Mouse (Mus musculus): ENCODE results near the gene Rora. TPM values are rescaled to one million over a fixed set of nuclear protein-coding genes. Genes with fewer than 3 reads are reported as not detected.

The Rora gene
- polyA plus RNA-seq, 1 experiment from 2014 or later, result 4.4 TPM

DNA sequence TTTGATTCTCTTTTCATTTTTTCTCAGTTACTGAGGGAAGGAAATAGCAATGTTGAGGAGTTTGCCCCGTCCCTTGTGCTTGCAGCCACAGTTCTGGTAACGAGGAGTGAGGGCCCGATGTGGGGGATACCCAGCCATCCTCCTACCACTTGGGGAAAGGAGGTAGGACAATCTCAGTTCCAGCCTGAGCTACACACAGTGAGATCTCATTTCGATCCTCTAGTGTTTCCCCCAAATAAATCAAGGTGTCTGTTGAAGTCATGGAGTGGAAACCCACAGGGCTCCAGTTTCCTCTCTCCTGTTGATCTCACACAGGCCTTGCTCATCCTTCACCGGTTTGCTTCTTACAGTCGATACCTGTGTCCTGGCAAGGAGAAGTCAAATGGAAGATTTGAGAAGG is 458.0 kb downstream of the Rora start:
- no peak for ATAC-seq (replicated peaks; ENCODE audit: low FRiP score, low TSS enrichment, low read depth)
- 73% methylated on average over 6 of the region's 6 CpGs for WGBS

DNA sequence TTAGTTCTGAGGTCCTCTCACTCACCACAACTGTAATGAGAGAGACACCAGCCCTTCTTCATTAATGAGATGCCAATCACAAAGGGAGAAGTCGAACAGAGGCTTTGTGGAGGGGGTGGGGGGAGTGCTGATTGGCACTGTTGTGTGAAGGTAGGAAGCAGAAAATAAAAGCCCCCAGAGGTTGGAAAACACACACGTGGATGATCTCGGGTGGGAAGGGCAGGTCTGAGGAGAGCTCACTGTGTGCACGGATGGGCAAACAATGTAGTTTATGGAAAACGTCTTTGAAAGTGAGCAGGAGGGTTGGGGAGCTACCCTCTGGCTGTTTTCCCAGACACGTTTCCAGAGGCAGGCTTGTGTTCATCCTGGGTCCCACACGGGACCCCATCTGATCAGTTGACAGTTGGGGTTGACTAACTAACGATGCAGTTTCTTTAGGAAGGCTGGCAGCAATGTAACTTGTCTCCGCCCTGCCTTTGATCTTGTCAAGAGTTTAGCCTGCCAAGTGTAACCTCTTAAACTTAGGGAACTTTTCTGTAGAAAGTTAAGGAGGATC is 460.9 kb downstream of the Rora start:
- H3K4me3 ChIP-seq (ENCODE audit: low read depth, low read length), result no peak overlapping the region
- ATAC-seq (replicated peaks; ENCODE audit: low FRiP score, low TSS enrichment, low read depth), result no peak
- no peaks in the 10 kb centered on the region for H3K9me3 ChIP-seq (ENCODE audit: control insufficient read depth, low read length)
- DNase-seq (ENCODE audit: low spot score), result no peak
- WGBS, result 32% methylated on average over 9 of the region's 9 CpGs
- no peaks in the 10 kb centered on the region for H3K4me1 ChIP-seq (replicated peaks; ENCODE audit: control insufficient read depth, insufficient read depth, low read length)
- no peaks in the 10 kb centered on the region for H3K36me3 ChIP-seq (ENCODE audit: control insufficient read depth, insufficient read depth, low read length)
- no peak overlapping the region for H3K4me2 ChIP-seq (ENCODE audit: low read length)
- no peak overlapping the region for H3K9ac ChIP-seq (ENCODE audit: low read length)
- no peak overlapping the region for H3K27ac ChIP-seq (ENCODE audit: low read depth)
- no peaks in the 10 kb centered on the region for H3K27me3 ChIP-seq (replicated peaks; ENCODE audit: control insufficient read depth, insufficient read depth, low read length)

More for the DNA sequence above, 458.0 kb downstream of the Rora start:
- H3K4me1 ChIP-seq (replicated peaks; ENCODE audit: control insufficient read depth, insufficient read depth, low read length), result no peaks in the 10 kb centered on the region
- H3K27ac ChIP-seq (ENCODE audit: low read depth), result no peak overlapping the region
- no peaks in the 10 kb centered on the region for H3K36me3 ChIP-seq (ENCODE audit: control insufficient read depth, insufficient read depth, low read length)
- no peak for DNase-seq (ENCODE audit: low spot score)
- no peak overlapping the region for H3K4me3 ChIP-seq (ENCODE audit: low read depth, low read length)
- H3K9me3 ChIP-seq (ENCODE audit: control insufficient read depth, low read length), result no peaks in the 10 kb centered on the region
- H3K4me2 ChIP-seq (ENCODE audit: low read length), result no peak overlapping the region
- H3K27me3 ChIP-seq (replicated peaks; ENCODE audit: control insufficient read depth, insufficient read depth, low read length), result no peaks in the 10 kb centered on the region
- no peak overlapping the region for H3K9ac ChIP-seq (ENCODE audit: low read length)

DNA sequence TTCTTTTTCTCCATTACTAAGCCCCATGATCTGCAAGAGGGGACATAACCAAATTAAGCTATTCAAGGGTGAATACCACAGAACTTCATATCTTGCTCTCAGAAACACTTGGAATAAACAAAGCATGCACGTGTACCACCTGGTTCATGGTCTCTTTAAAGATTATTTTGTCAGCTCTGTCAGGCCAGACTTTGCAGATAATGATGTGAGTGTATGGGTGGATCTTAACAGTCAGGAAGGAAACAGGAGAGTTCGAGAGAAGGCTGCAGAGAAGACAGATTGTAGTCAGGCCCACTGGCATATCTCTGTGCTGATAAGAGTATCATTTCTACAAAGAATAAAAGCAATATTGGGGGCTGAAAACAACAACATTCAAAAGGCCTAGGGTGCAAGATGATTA is 463.2 kb downstream of the Rora start:
- no peak overlapping the region for H3K4me3 ChIP-seq (ENCODE audit: low read depth, low read length)
- no peak overlapping the region for H3K9ac ChIP-seq (ENCODE audit: low read length)
- DNase-seq (ENCODE audit: low spot score) (no peak), ATAC-seq (replicated peaks; ENCODE audit: low FRiP score, low TSS enrichment, low read depth) (no peak)
- no peaks in the 10 kb centered on the region for H3K9me3 ChIP-seq (ENCODE audit: control insufficient read depth, low read length)
- no peaks in the 10 kb centered on the region for H3K36me3 ChIP-seq (ENCODE audit: control insufficient read depth, insufficient read depth, low read length)
- H3K4me2 ChIP-seq (ENCODE audit: low read length), result no peak overlapping the region
- H3K27me3 ChIP-seq (replicated peaks; ENCODE audit: control insufficient read depth, insufficient read depth, low read length), result no peaks in the 10 kb centered on the region
- WGBS, result 30% methylated on average over 2 of the region's 2 CpGs
- no peaks in the 10 kb centered on the region for H3K4me1 ChIP-seq (replicated peaks; ENCODE audit: control insufficient read depth, insufficient read depth, low read length)
- no peak overlapping the region for H3K27ac ChIP-seq (ENCODE audit: low read depth)

DNA sequence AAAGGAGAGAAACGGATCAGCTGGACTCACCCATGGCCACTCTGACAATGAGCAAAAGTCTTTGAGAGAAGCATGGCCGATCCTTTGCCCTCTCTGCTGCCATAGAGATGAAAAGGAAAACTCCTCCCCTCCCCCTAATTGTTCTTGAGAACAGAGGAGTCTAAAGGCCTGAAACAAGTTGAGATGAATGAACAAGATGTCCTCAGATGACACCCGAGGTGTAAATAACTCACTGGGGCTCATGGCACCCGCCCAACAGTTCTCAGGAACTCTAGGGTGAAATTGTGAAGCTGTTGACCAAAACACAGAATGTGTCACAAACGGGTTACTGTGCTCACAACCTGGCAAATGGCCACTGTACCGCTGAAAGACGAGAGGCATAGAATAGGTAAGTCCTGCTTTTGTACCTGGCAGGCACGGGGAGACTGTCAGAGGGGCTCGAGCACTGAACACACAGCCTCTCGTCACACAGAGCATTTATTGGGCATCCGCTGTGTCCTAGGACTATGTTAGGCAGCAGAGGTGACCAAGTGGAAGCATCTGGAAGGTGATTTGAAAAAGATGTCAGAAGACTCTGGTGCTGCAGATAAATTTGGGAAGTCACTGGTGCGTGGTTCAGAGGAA is 467.6 kb downstream of the Rora start:
- no peaks in the 10 kb centered on the region for H3K9me3 ChIP-seq (ENCODE audit: control insufficient read depth, low read length)
- no peak overlapping the region for H3K4me3 ChIP-seq (ENCODE audit: low read depth, low read length)
- H3K9ac ChIP-seq (ENCODE audit: low read length), result no peak overlapping the region
- ATAC-seq (replicated peaks; ENCODE audit: low FRiP score, low TSS enrichment, low read depth) (no peak), DNase-seq (ENCODE audit: low spot score) (no peak)
- H3K27me3 ChIP-seq (replicated peaks; ENCODE audit: control insufficient read depth, insufficient read depth, low read length), result no peaks in the 10 kb centered on the region
- peaks cover 7% of the 10 kb centered on the region; the same call in 1 of the 2 replicates for H3K4me1 ChIP-seq (replicated peaks; ENCODE audit: control insufficient read depth, insufficient read depth, low read length)
- H3K4me2 ChIP-seq (ENCODE audit: low read length), result no peak overlapping the region
- 66% methylated on average over 12 of the region's 12 CpGs for WGBS
- no peaks in the 10 kb centered on the region for H3K36me3 ChIP-seq (ENCODE audit: control insufficient read depth, insufficient read depth, low read length)
- H3K27ac ChIP-seq (ENCODE audit: low read depth), result no peak overlapping the region

DNA sequence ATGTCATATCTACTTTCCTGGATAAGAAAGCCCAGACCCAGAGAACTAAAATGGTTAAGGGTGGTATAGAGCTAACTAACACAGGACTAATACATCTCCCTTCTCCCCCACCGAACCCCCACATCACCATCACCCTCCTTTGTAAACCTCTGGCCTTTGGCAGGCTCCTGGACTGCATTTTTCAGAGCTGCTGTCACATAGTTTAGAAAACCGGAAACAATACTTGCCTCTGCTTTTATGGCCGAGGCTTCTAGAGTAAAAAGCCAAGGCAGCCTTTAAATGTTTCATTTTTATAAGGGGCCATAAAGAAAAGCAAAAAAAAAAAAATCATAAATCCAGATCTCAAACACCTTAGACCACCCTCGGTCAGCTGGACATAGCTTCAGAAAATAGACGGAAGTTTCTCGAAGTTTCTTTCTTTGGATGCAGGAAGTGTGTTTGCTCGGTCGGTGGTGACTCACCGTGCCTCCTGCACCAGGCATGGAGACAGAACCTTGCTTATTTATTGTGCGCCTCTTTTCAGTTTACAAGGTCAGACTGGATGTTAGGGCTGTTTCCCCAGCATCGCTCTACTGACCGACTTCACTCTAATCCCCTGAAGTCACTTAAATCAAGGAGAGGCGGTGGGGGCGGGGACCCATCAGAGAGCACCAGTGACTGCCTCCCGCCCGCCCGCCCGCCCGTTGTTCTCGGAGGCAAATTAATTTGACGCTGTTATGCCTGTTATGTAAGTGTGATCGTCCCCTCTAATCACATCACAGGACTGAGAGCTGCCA is 471.6 kb downstream of the Rora start:
- H3K27me3 ChIP-seq (replicated peaks; ENCODE audit: control insufficient read depth, insufficient read depth, low read length), result no peaks in the 10 kb centered on the region
- H3K36me3 ChIP-seq (ENCODE audit: control insufficient read depth, insufficient read depth, low read length), result no peaks in the 10 kb centered on the region
- peak overlapping the region; percentile 29 for H3K4me3 ChIP-seq (ENCODE audit: low read depth, low read length)
- ATAC-seq (replicated peaks; ENCODE audit: low FRiP score, low TSS enrichment, low read depth) (peak; percentile 53), DNase-seq (ENCODE audit: low spot score) (peak; percentile 61)
- H3K4me2 ChIP-seq (ENCODE audit: low read length), result peak overlapping the region; percentile 61
- H3K9me3 ChIP-seq (ENCODE audit: control insufficient read depth, low read length), result no peaks in the 10 kb centered on the region
- 0 out of 2 replicates have a peak overlapping the region, but pooled peaks have one; percentile 10 for H3K9ac ChIP-seq (ENCODE audit: low read length)
- H3K27ac ChIP-seq (ENCODE audit: low read depth), result no peak overlapping the region
- 1% methylated on average over 22 of the region's 22 CpGs for WGBS
- peaks cover 7% of the 10 kb centered on the region; the same call in 1 of the 2 replicates for H3K4me1 ChIP-seq (replicated peaks; ENCODE audit: control insufficient read depth, insufficient read depth, low read length)

DNA sequence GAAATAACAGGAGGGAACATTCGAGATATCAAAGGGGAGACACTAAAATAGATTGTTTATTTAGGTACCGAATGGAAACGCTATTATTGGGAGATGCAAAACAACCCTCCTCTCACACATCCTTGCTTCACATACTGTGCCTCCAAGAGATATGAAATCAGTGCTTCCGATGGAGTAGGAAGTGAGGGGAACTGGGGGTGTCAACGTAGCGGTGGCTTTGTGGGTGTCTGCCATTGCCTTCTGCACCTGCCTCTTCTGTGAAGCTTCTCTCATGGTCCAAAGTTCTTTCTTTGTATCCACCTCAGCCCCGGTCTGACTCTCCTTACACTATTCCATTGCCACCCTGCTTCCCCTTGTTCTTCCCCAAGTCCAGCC is 472.2 kb downstream of the Rora start:
- H3K4me2 ChIP-seq (ENCODE audit: low read length), result peak overlapping the region; percentile 61
- WGBS, result 49% methylated on average over 7 of the region's 7 CpGs
- 0 out of 2 replicates have a peak overlapping the region, but pooled peaks have one; percentile 10 for H3K9ac ChIP-seq (ENCODE audit: low read length)
- DNase-seq (ENCODE audit: low spot score) (no peak), ATAC-seq (replicated peaks; ENCODE audit: low FRiP score, low TSS enrichment, low read depth) (no peak)
- no peaks in the 10 kb centered on the region for H3K36me3 ChIP-seq (ENCODE audit: control insufficient read depth, insufficient read depth, low read length)
- H3K9me3 ChIP-seq (ENCODE audit: control insufficient read depth, low read length), result no peaks in the 10 kb centered on the region
- H3K27ac ChIP-seq (ENCODE audit: low read depth), result no peak overlapping the region
- peaks cover 7% of the 10 kb centered on the region; the same call in 1 of the 2 replicates for H3K4me1 ChIP-seq (replicated peaks; ENCODE audit: control insufficient read depth, insufficient read depth, low read length)
- peak overlapping the region; percentile 29; the same call in 1 of the 2 replicates for H3K4me3 ChIP-seq (ENCODE audit: low read depth, low read length)
- no peaks in the 10 kb centered on the region for H3K27me3 ChIP-seq (replicated peaks; ENCODE audit: control insufficient read depth, insufficient read depth, low read length)

DNA sequence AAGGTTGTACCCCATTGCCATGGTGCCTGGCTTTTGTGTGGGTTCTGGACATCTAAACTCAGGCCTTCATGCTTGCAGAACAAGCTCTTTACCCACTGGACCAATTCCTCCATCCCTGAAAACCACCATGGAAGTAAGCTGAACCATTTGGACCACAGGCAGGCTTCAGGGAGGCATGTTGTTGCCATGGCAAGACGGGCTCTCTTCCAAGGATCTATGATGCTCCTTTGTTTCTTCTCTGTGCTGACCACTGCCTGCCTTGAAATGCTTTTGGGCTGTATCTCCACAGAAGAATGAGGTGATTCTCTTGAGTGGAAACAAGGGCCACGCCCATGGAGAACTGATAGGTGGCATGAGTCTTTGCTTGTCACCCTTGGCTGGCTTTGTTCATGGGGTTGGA is 473.0 kb downstream of the Rora start:
- WGBS, result 93% methylated on average over 2 of the region's 2 CpGs
- H3K36me3 ChIP-seq (ENCODE audit: control insufficient read depth, insufficient read depth, low read length), result no peaks in the 10 kb centered on the region
- DNase-seq (ENCODE audit: low spot score) (no peak), ATAC-seq (replicated peaks; ENCODE audit: low FRiP score, low TSS enrichment, low read depth) (no peak)
- no peaks in the 10 kb centered on the region for H3K27me3 ChIP-seq (replicated peaks; ENCODE audit: control insufficient read depth, insufficient read depth, low read length)
- H3K27ac ChIP-seq (ENCODE audit: low read depth), result no peak overlapping the region
- H3K4me1 ChIP-seq (replicated peaks; ENCODE audit: control insufficient read depth, insufficient read depth, low read length), result peaks cover 7% of the 10 kb centered on the region; the same call in 1 of the 2 replicates
- no peak overlapping the region for H3K4me3 ChIP-seq (ENCODE audit: low read depth, low read length)
- no peak overlapping the region for H3K4me2 ChIP-seq (ENCODE audit: low read length)
- H3K9ac ChIP-seq (ENCODE audit: low read length), result no peak overlapping the region
- H3K9me3 ChIP-seq (ENCODE audit: control insufficient read depth, low read length), result no peaks in the 10 kb centered on the region

DNA sequence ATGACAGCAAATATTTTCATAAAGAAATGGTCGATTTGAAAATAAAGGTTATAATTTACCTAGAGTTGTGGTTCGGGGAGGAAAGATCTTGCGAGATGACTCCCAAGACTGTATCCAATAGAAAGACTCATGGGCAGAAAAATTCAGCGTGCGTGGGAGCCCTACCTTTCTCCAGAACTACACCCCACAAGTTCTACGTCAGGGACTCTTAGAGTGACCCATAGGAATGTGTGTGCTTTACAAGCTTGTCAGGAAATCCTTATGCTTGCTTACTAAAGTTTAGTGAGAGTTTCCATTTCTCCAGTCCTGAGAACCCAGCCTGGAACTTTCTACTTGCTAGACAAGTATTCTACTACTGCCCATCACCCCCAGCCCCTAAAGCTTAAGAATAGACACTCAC is 474.7 kb downstream of the Rora start:
- Histone ChIP-seq H3K9me3 (ENCODE audit: control insufficient read depth, low read length) (no peaks in the 10 kb centered on the region), H3K36me3 (ENCODE audit: control insufficient read depth, insufficient read depth, low read length) (no peaks in the 10 kb centered on the region), H3K4me2 (ENCODE audit: low read length) (no peak overlapping the region), H3K27me3 (replicated peaks; ENCODE audit: control insufficient read depth, insufficient read depth, low read length) (no peaks in the 10 kb centered on the region), H3K4me3 (ENCODE audit: low read depth, low read length) (no peak overlapping the region), H3K9ac (ENCODE audit: low read length) (no peak overlapping the region), H3K27ac (ENCODE audit: low read depth) (no peak overlapping the region), H3K4me1 (replicated peaks; ENCODE audit: control insufficient read depth, insufficient read depth, low read length) (peaks cover 9% of the 10 kb centered on the region; the same call in 1 of the 2 replicates)
- DNase-seq (ENCODE audit: low spot score), result no peak
- no peak for ATAC-seq (replicated peaks; ENCODE audit: low FRiP score, low TSS enrichment, low read depth)
- 78% methylated on average over 6 of the region's 6 CpGs for WGBS

Data from intestine, embryonic 14.5 days (tissue).